Mouse (Mus musculus): ENCODE results near the gene Slc22a6.

- no peak for TF ChIP-seq CTCF (IDR thresholded peaks at IDR 0.05; ENCODE audit: low read depth, low read length)
- no peak for TF ChIP-seq POLR2A (IDR thresholded peaks at IDR 0.05; ENCODE audit: extremely low read depth, insufficient read depth, low read length)
Observed at GRCm38 (mm10) chr19:8605241-8605558, 12.6 kb upstream of the Slc22a6 start.
